Mouse (Mus musculus) myocyte (in vitro differentiated cells): ENCODE measurements around the gene Angpt4. TPM values are rescaled to one million over a fixed set of nuclear protein-coding genes. Genes with fewer than 3 reads are reported as not detected.

Experiments used
- H3K27me3 ChIP-seq: one replicate; pipeline ENCODE4 v1.6.1; 2011; ENCODE audit not compliant: control insufficient read depth, insufficient read depth, insufficient read length
- H3K36me3 ChIP-seq: one replicate; pipeline ENCODE4 v1.6.1; 2011; ENCODE audit not compliant: control insufficient read depth, insufficient read depth
- H3K4me2 ChIP-seq: one replicate; pipeline ENCODE4 v1.6.1; 2011; ENCODE audit warnings: low read depth, control low read depth
- H3K4me3 ChIP-seq: one replicate; pipeline ENCODE4 v1.5.1; 2011; ENCODE audit warnings: mild to moderate bottlenecking, control low read depth, moderate library complexity
- H3K79me2 ChIP-seq: one replicate; pipeline ENCODE4 v1.6.1; 2011; ENCODE audit not compliant: control insufficient read depth, insufficient read depth
- H3ac ChIP-seq: one replicate; pipeline ENCODE4 v1.6.1; 2011; ENCODE audit not compliant: control insufficient read depth, insufficient read length
- CEBPB ChIP-seq: IDR thresholded peaks from 2 replicates; pipeline ENCODE4 v1.6.1; 2011; ENCODE audit warnings: mild to moderate bottlenecking, moderate library complexity; ENCODE audit not compliant: poor library complexity, insufficient read depth, severe bottlenecking
- E2F4 ChIP-seq: IDR thresholded peaks from one replicate; pipeline ENCODE4 v1.6.1; 2011; ENCODE audit warnings: mild to moderate bottlenecking, control low read depth, moderate library complexity; ENCODE audit not compliant: insufficient read depth
- MAX ChIP-seq: IDR thresholded peaks from one replicate; pipeline ENCODE4 v1.6.1; 2011; ENCODE audit warnings: low read depth, mild to moderate bottlenecking, control low read depth
- MYOD1 ChIP-seq, 3 experiments: IDR thresholded peaks; one replicate each; pipeline ENCODE4 v1.6.1; 2011; ENCODE audit warnings: control low read depth in 2 of 3, low read depth in 2 of 3, mild to moderate bottlenecking in 2 of 3, moderate library complexity in 1 of 3; ENCODE audit not compliant: insufficient read length in 2 of 3, control insufficient read depth in 1 of 3
- MYOG ChIP-seq, 3 experiments: IDR thresholded peaks; one replicate each; pipeline ENCODE4 v1.6.1; 2011; ENCODE audit warnings: control low read depth in 2 of 3, low read depth in 2 of 3, mild to moderate bottlenecking in 2 of 3; ENCODE audit not compliant: insufficient read length in 2 of 3, control insufficient read depth in 1 of 3, insufficient read depth in 1 of 3
- POLR2A ChIP-seq: IDR thresholded peaks from one replicate; pipeline ENCODE4 v1.6.1; 2011; ENCODE audit warnings: low read depth, mild to moderate bottlenecking, control low read depth, moderate library complexity; ENCODE audit not compliant: insufficient read length
- POLR2AphosphoS2 ChIP-seq: IDR thresholded peaks from one replicate; pipeline ENCODE4 v1.6.1; 2011; ENCODE audit warnings: low read depth, control low read depth; ENCODE audit not compliant: insufficient read length
- REST ChIP-seq: IDR thresholded peaks from one replicate; pipeline ENCODE4 v1.6.1; 2011; ENCODE audit warnings: mild to moderate bottlenecking, control low read depth, moderate library complexity; ENCODE audit not compliant: insufficient read depth, insufficient read length
- SRF ChIP-seq: IDR thresholded peaks from one replicate; pipeline ENCODE4 v1.6.1; 2011; ENCODE audit warnings: low read depth; ENCODE audit not compliant: control insufficient read depth, insufficient read length
- TCF12 ChIP-seq: IDR thresholded peaks from one replicate; pipeline ENCODE4 v1.6.1; 2011; ENCODE audit warnings: mild to moderate bottlenecking, control low read depth; ENCODE audit not compliant: poor library complexity, insufficient read depth, severe bottlenecking
- TCF3 ChIP-seq: IDR thresholded peaks from one replicate; pipeline ENCODE4 v1.6.1; 2011; ENCODE audit warnings: low read depth, control low read depth; ENCODE audit not compliant: insufficient read length
- USF1 ChIP-seq: IDR thresholded peaks from one replicate; pipeline ENCODE4 v1.6.1; 2011; ENCODE audit warnings: low read depth, mild to moderate bottlenecking, control low read depth, moderate library complexity
- polyA plus RNA-seq: library from polyadenylated mRNA; unstranded; fragments of >200 nt; fragmentation: generic; extraction: Trizol; gene quantifications from one replicate; pipeline ENCODE4 v1.2.1, GENCODE M21; 2012; ENCODE audit warnings: missing spikeins

The Angpt4 gene
- polyA plus RNA-seq, 1 experiment = 0.19 TPM

DNA sequence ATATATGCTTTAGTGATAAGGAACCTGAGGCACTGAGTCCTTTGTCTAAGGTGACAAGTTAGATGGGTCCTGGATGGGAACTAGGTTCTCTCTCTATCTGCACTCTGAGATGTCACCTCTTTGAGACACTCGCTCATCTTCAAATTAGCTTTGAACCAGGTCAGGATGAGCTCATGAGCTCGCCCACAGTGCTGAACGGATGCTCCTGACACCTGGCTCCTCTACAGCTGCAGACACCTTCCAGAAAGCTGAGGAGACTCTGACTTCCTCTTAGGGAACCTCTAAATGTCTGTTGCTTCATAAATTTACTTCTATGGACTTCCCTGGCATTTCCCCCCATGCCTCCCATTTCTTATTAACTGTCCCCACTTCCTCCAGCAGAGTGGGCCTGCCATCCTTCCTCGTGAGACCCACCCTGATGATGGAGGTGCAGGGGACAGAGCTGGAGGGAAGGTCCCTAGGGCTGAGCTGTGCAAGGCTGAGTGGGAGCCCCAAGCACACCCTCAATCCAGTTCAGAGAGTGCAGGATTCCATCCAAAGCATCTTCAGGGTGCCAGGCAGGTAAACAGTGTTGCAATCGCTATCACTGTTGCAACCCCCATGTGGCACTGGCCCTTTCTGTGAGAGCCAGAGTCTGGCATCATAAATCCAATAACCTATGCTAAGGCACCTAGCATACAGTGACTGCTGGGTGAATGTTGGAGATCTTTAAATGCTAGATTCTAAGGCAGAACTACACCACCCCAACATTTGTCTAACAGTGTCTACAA is 28.8 kb downstream of the Angpt4 start:
- Histone ChIP-seq H3K36me3 (no peaks in the 10 kb centered on the region), H3K27me3 (peaks cover 5% of the 10 kb centered on the region), H3K4me3 (no peak overlapping the region), H3ac (no peak overlapping the region), H3K4me2 (no peak overlapping the region), H3K79me2 (no peaks in the 10 kb centered on the region)
- TF ChIP-seq MYOD1 (IDR thresholded peaks at IDR 0.05; ENCODE audit: control insufficient read depth in 1 of 3, insufficient read length in 2 of 3, low read depth in 2 of 3) (no peak), TCF3 (no peak)

DNA sequence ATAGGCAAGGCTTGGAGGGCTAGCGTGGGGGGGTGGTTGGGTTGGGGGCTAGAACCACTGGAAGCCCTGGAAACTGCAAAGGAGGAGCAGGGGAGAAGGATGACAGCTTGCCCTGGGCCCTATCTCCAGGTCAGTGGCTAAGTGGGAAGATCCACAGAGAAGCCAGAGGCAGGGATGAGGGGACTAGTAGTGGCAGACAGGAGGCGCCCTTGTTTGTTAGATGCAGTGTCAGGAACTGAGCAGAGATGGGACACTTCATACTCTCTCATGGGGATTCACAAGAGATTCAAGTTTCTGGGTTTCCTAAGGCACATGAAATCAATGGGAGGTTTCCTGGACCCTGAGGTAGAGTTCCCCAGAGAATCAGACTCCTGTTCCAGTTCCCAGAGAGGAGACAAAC is 30.3 kb downstream of the Angpt4 start:
- TF ChIP-seq SRF (no peak), E2F4 (no peak), TCF3 (no peak), USF1 (no peak), CEBPB (no peak), POLR2A (no peak), MYOD1 (IDR thresholded peaks at IDR 0.05; ENCODE audit: control insufficient read depth in 1 of 3, insufficient read length in 2 of 3, low read depth in 2 of 3) (no peak), REST (no peak), POLR2AphosphoS2 (no peak), TCF12 (no peak), MAX (no peak), MYOG (IDR thresholded peaks at IDR 0.05; ENCODE audit: control insufficient read depth in 1 of 3, insufficient read depth in 1 of 3, insufficient read length in 2 of 3, low read depth in 2 of 3) (no peak)
- H3ac ChIP-seq = no peak overlapping the region
- no peak overlapping the region for H3K4me2 ChIP-seq
- H3K79me2 ChIP-seq = no peaks in the 10 kb centered on the region
- H3K27me3 ChIP-seq = peaks cover 5% of the 10 kb centered on the region
- H3K36me3 ChIP-seq = no peaks in the 10 kb centered on the region
- no peak overlapping the region for H3K4me3 ChIP-seq

DNA sequence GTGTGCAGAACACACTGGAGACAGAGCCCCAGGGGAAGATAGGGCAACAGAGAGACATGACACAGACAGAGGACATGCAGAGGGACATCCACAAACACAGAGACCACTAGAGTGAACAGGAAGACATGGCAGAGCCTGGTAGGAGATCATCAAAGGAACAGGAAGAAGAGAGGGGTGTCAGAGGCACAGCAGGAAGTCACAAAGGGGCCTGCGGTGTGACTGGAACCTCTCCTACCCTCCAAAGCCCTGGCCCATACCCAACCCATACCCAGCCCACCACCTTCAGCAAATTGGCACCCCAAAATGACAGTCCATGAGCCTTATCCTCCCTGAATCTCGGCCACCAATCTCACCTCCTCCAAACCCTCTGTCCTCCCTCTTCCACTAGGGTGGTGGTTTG is 33.1 kb downstream of the Angpt4 start:
- no peaks in the 10 kb centered on the region for H3K36me3 ChIP-seq

DNA sequence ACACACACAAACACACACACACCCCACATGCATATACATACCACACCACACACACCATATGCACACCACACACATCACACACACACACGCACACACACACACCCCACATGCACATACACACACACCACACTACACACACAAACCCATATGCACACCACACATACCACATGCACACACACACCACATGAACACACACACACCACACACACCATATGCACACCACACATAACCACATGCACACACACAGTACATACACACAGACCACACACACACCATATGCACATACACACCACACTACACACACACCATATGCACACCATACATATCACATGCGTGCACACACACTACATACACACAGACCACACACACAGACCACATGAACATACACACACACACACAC is 36.6 kb downstream of the Angpt4 start:
- TF ChIP-seq POLR2A = no peak
- no peak for TF ChIP-seq REST
- TF ChIP-seq MYOD1 (IDR thresholded peaks at IDR 0.05; ENCODE audit: control insufficient read depth in 1 of 3, insufficient read length in 2 of 3, low read depth in 2 of 3) = no peak
- no peak for TF ChIP-seq TCF3
- no peak for TF ChIP-seq USF1
- TF ChIP-seq MYOG (IDR thresholded peaks at IDR 0.05; ENCODE audit: control insufficient read depth in 1 of 3, insufficient read depth in 1 of 3, insufficient read length in 2 of 3, low read depth in 2 of 3) = no peak
- TF ChIP-seq E2F4 = no peak
- TF ChIP-seq SRF = no peak
- no peak for TF ChIP-seq MAX
- no peak for TF ChIP-seq POLR2AphosphoS2
- TF ChIP-seq TCF12 = no peak
- TF ChIP-seq CEBPB = no peak
- no peaks in the 10 kb centered on the region for H3K27me3 ChIP-seq
- no peak overlapping the region for H3K4me3 ChIP-seq
- no peak overlapping the region for H3K4me2 ChIP-seq
- H3K36me3 ChIP-seq = no peaks in the 10 kb centered on the region
- no peaks in the 10 kb centered on the region for H3K79me2 ChIP-seq
- no peak overlapping the region for H3ac ChIP-seq

More for the DNA sequence above, 33.1 kb downstream of the Angpt4 start:
- H3K4me2 ChIP-seq = no peak overlapping the region
- no peak overlapping the region for H3K4me3 ChIP-seq
- H3K79me2 ChIP-seq = no peaks in the 10 kb centered on the region
- TF ChIP-seq POLR2A = no peak
- TF ChIP-seq POLR2AphosphoS2 = peak; percentile 44
- no peak for TF ChIP-seq USF1
- no peak for TF ChIP-seq MYOG (IDR thresholded peaks at IDR 0.05; ENCODE audit: control insufficient read depth in 1 of 3, insufficient read depth in 1 of 3, insufficient read length in 2 of 3, low read depth in 2 of 3)
- TF ChIP-seq TCF12 = no peak
- peaks cover under 1% of the 10 kb centered on the region for H3K27me3 ChIP-seq
- no peak overlapping the region for H3ac ChIP-seq

DNA sequence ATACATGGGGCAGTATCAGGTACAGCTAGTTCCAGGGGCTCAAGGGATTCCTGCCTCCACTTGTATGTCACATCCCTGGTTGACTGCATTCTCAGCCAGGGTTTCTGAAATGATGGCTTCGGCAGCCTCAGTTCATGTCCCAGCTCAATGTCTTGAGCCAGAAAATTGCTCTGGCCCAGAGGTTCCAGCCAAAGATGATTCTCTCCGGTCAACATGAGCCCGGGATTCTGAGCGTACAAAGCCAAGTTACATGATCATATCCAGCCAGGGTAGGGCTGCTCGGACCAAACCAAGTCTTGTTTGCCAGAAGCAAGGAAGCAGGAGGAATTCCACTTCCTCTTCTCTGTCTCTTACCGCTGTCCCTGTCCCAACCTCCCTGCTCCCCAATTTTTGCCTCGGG is 37.3 kb downstream of the Angpt4 start:
- Histone ChIP-seq H3K4me2 (no peak overlapping the region), H3ac (no peak overlapping the region), H3K4me3 (no peak overlapping the region), H3K79me2 (no peaks in the 10 kb centered on the region), H3K27me3 (no peaks in the 10 kb centered on the region), H3K36me3 (no peaks in the 10 kb centered on the region)
- TF ChIP-seq E2F4 = no peak
- TF ChIP-seq MYOD1 (IDR thresholded peaks at IDR 0.05; ENCODE audit: control insufficient read depth in 1 of 3, insufficient read length in 2 of 3, low read depth in 2 of 3) = no peak
- no peak for TF ChIP-seq POLR2AphosphoS2
- no peak for TF ChIP-seq MYOG (IDR thresholded peaks at IDR 0.05; ENCODE audit: control insufficient read depth in 1 of 3, insufficient read depth in 1 of 3, insufficient read length in 2 of 3, low read depth in 2 of 3)
- no peak for TF ChIP-seq TCF12
- no peak for TF ChIP-seq TCF3
- no peak for TF ChIP-seq USF1
- no peak for TF ChIP-seq MAX
